ENCODE assay signal across 7 mouse cellular contexts in genomic region chr13:109440331-109440730, GRCm38 (mm10).
DNase-seq lines count a peak whose midpoint lies in the region; ATAC-seq lines count a peak whose summit lies in the region.

No protein-coding gene starts in this region.

- peak overlapping the region; percentile 87 for H3K27ac ChIP-seq in embryonic facial prominence, embryonic 14.5 days (replicated peaks; ENCODE audit: low read depth, low read length)
- peak overlapping the region; percentile 60 for H3K27ac ChIP-seq in heart, embryonic 11.5 days (ENCODE audit: low read depth, low read length)
- H3K27ac ChIP-seq in kidney, embryonic 14.5 days (ENCODE audit: low read depth, low read length): peak overlapping the region; percentile 69; the same call in 1 of the 2 replicates
- H3K27ac ChIP-seq in limb, embryonic 15.5 days: peak overlapping the region; percentile 93
- H3K27ac ChIP-seq in midbrain, embryonic 15.5 days: peak overlapping the region; percentile 95
- H3K27ac ChIP-seq in stomach, embryonic 14.5 days (ENCODE audit: low read length): peak overlapping the region; percentile 86

- no peaks in the 10 kb centered on the region for H3K36me3 ChIP-seq in embryonic facial prominence, embryonic 14.5 days (ENCODE audit: control insufficient read depth, insufficient read depth, low read length)
- H3K36me3 ChIP-seq in heart, embryonic 11.5 days (ENCODE audit: control insufficient read depth, insufficient read depth, low read length): no peaks in the 10 kb centered on the region
- H3K36me3 ChIP-seq in kidney, embryonic 14.5 days (ENCODE audit: control insufficient read depth, insufficient read depth, low read length): no peaks in the 10 kb centered on the region
- H3K36me3 ChIP-seq in limb, embryonic 15.5 days: no peaks in the 10 kb centered on the region
- no peaks in the 10 kb centered on the region for H3K36me3 ChIP-seq in midbrain, embryonic 15.5 days (replicated peaks)
- no peaks in the 10 kb centered on the region for H3K36me3 ChIP-seq in stomach, embryonic 14.5 days (ENCODE audit: control insufficient read depth, insufficient read depth, low read length)

- WGBS in embryonic facial prominence, embryonic 14.5 days: under 1% methylated on average over 8 of the region's 8 CpGs
- 9% methylated on average over 8 of the region's 8 CpGs for WGBS in heart, embryonic 11.5 days (ENCODE audit: insufficient replicate concordance)
- under 1% methylated on average over 8 of the region's 8 CpGs for WGBS in kidney, embryonic 14.5 days
- WGBS in limb, embryonic 15.5 days: 0% methylated on average over 8 of the region's 8 CpGs
- under 1% methylated on average over 8 of the region's 8 CpGs for WGBS in midbrain, embryonic 15.5 days
- 0% methylated on average over 8 of the region's 8 CpGs for WGBS in stomach, embryonic 14.5 days

- peak; percentile 89 for DNase-seq in brain, adult 2 months (ENCODE audit: low read depth, low spot score)
- peak; percentile 96 for DNase-seq in embryonic facial prominence, embryonic 14.5 days (ENCODE audit: low spot score)

- ATAC-seq in embryonic facial prominence, embryonic 14.5 days (ENCODE audit: low read depth): peak; percentile 90
- peak; percentile 64 for ATAC-seq in heart, embryonic 11.5 days (replicated peaks; ENCODE audit: insufficient number of reproducible peaks, low FRiP score, low TSS enrichment)
- ATAC-seq in kidney, embryonic 14.5 days (ENCODE audit: low FRiP score, low TSS enrichment): peak; percentile 89
- peak; percentile 73 for ATAC-seq in limb, embryonic 15.5 days (ENCODE audit: insufficient number of reproducible peaks, low FRiP score, low TSS enrichment, low read depth)
- ATAC-seq in midbrain, embryonic 15.5 days (replicated peaks): peak; percentile 88
- peak; percentile 84 for ATAC-seq in stomach, embryonic 14.5 days (ENCODE audit: insufficient number of reproducible peaks, insufficient read depth, low FRiP score, low read depth)

- peak overlapping the region; percentile 81 for H3K4me2 ChIP-seq in embryonic facial prominence, embryonic 14.5 days (ENCODE audit: low read depth, low read length)
- peak overlapping the region; percentile 79 for H3K4me2 ChIP-seq in heart, embryonic 11.5 days
- peak overlapping the region; percentile 70 for H3K4me2 ChIP-seq in kidney, embryonic 14.5 days (replicated peaks; ENCODE audit: low read depth, low read length)
- H3K4me2 ChIP-seq in limb, embryonic 15.5 days: peak overlapping the region; percentile 75
- H3K4me2 ChIP-seq in midbrain, embryonic 15.5 days: peak overlapping the region; percentile 85
- peak overlapping the region; percentile 87 for H3K4me2 ChIP-seq in stomach, embryonic 14.5 days (replicated peaks; ENCODE audit: low read depth, low read length)

- no peaks in the 10 kb centered on the region for H3K27me3 ChIP-seq in embryonic facial prominence, embryonic 14.5 days (replicated peaks; ENCODE audit: control insufficient read depth, insufficient read depth, low read length)
- no peaks in the 10 kb centered on the region for H3K27me3 ChIP-seq in heart, embryonic 11.5 days (ENCODE audit: control insufficient read depth, insufficient read depth, low read length)
- H3K27me3 ChIP-seq in kidney, embryonic 14.5 days (ENCODE audit: control insufficient read depth, insufficient read depth, low read length): no peaks in the 10 kb centered on the region
- H3K27me3 ChIP-seq in limb, embryonic 15.5 days: no peaks in the 10 kb centered on the region
- H3K27me3 ChIP-seq in midbrain, embryonic 15.5 days (replicated peaks): no peaks in the 10 kb centered on the region
- H3K27me3 ChIP-seq in stomach, embryonic 14.5 days (ENCODE audit: control insufficient read depth, insufficient read depth, low read length): no peaks in the 10 kb centered on the region

- peak overlapping the region; percentile 54 for H3K4me3 ChIP-seq in embryonic facial prominence, embryonic 14.5 days (ENCODE audit: low read depth, low read length)
- peak overlapping the region; percentile 50 for H3K4me3 ChIP-seq in heart, embryonic 11.5 days (ENCODE audit: low read depth, low read length)
- peak overlapping the region; percentile 51 for H3K4me3 ChIP-seq in kidney, embryonic 14.5 days (ENCODE audit: low read length)
- peak overlapping the region; percentile 58 for H3K4me3 ChIP-seq in limb, embryonic 15.5 days
- peak overlapping the region; percentile 63 for H3K4me3 ChIP-seq in midbrain, embryonic 15.5 days
- peak overlapping the region; percentile 50 for H3K4me3 ChIP-seq in stomach, embryonic 14.5 days (ENCODE audit: low read depth, low read length)

- H3K9me3 ChIP-seq in embryonic facial prominence, embryonic 14.5 days (ENCODE audit: control insufficient read depth, low read length): no peaks in the 10 kb centered on the region
- H3K9me3 ChIP-seq in heart, embryonic 11.5 days (replicated peaks; ENCODE audit: control insufficient read depth, low read length): no peaks in the 10 kb centered on the region
- no peaks in the 10 kb centered on the region for H3K9me3 ChIP-seq in kidney, embryonic 14.5 days (ENCODE audit: control insufficient read depth, low read length)
- H3K9me3 ChIP-seq in limb, embryonic 15.5 days: no peaks in the 10 kb centered on the region
- H3K9me3 ChIP-seq in midbrain, embryonic 15.5 days: no peaks in the 10 kb centered on the region
- no peaks in the 10 kb centered on the region for H3K9me3 ChIP-seq in stomach, embryonic 14.5 days (ENCODE audit: control insufficient read depth, low read depth, low read length)

- H3K4me1 ChIP-seq in embryonic facial prominence, embryonic 14.5 days (ENCODE audit: control insufficient read depth, insufficient read depth, low read length): peaks cover 9% of the 10 kb centered on the region
- H3K4me1 ChIP-seq in heart, embryonic 11.5 days (ENCODE audit: control insufficient read depth, insufficient read depth, low read length): peaks cover 5% of the 10 kb centered on the region; the same call in 1 of the 2 replicates
- peaks cover 13% of the 10 kb centered on the region; the same call in 1 of the 2 replicates for H3K4me1 ChIP-seq in kidney, embryonic 14.5 days (ENCODE audit: control insufficient read depth, insufficient read depth, low read length)
- H3K4me1 ChIP-seq in limb, embryonic 15.5 days: peaks cover 5% of the 10 kb centered on the region
- peaks cover 31% of the 10 kb centered on the region for H3K4me1 ChIP-seq in midbrain, embryonic 15.5 days
- peaks cover 4% of the 10 kb centered on the region; the same call in 1 of the 2 replicates for H3K4me1 ChIP-seq in stomach, embryonic 14.5 days (ENCODE audit: control insufficient read depth, insufficient read depth, low read length)

- peak overlapping the region; percentile 60 for H3K9ac ChIP-seq in embryonic facial prominence, embryonic 14.5 days (ENCODE audit: low read depth, low read length)
- peak overlapping the region; percentile 62 for H3K9ac ChIP-seq in heart, embryonic 11.5 days (ENCODE audit: low read depth, low read length)
- H3K9ac ChIP-seq in kidney, embryonic 14.5 days (ENCODE audit: low read depth, low read length): peak overlapping the region; percentile 49; the same call in 1 of the 2 replicates
- H3K9ac ChIP-seq in limb, embryonic 15.5 days: no peak overlapping the region; the same call in 1 of the 2 replicates
- peak overlapping the region; percentile 72 for H3K9ac ChIP-seq in midbrain, embryonic 15.5 days
- no peak overlapping the region for H3K9ac ChIP-seq in stomach, embryonic 14.5 days (replicated peaks; ENCODE audit: low read depth, low read length)

Comparison
In these comparisons a context has a peak if more than half of its experiments do, and no peak if none do; other contexts are left out.
1. Peak in every context shown above with its lines: DNase-seq, ATAC-seq, H3K4me3 ChIP-seq and H3K27ac ChIP-seq.
2. H3K9ac ChIP-seq: peak in embryonic facial prominence, embryonic 14.5 days (single experiment), heart, embryonic 11.5 days (single experiment), kidney, embryonic 14.5 days (single experiment) and midbrain, embryonic 15.5 days (single experiment); none in limb, embryonic 15.5 days (single experiment) and stomach, embryonic 14.5 days (single experiment).